Mouse (Mus musculus): ENCODE measurements around the gene Gm4952.

The Gm4952 gene

DNA sequence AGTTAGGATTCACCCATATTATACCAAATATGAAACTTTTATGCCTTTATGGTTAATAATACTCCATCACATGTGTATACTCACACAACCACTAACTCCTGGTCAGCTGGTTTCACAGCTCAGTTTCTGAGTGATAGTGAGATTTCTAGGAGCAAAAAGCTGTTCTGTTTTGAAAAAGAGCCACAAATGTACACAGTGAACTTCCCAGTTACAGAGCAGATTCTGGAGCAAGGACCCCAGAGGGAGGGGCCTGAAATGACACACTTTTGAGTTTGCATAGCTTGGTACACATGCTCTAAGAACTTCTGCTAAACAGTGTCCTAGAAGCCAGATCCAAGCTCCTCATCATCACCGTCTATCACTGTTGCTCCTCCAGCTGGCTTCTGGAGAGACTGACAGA is at the start of gene Gm4952:
TSS of gene Gm4952 (plus strand) at position 301 of the 400 bp plus-strand sequence.
- no peak for DNase-seq

DNA sequence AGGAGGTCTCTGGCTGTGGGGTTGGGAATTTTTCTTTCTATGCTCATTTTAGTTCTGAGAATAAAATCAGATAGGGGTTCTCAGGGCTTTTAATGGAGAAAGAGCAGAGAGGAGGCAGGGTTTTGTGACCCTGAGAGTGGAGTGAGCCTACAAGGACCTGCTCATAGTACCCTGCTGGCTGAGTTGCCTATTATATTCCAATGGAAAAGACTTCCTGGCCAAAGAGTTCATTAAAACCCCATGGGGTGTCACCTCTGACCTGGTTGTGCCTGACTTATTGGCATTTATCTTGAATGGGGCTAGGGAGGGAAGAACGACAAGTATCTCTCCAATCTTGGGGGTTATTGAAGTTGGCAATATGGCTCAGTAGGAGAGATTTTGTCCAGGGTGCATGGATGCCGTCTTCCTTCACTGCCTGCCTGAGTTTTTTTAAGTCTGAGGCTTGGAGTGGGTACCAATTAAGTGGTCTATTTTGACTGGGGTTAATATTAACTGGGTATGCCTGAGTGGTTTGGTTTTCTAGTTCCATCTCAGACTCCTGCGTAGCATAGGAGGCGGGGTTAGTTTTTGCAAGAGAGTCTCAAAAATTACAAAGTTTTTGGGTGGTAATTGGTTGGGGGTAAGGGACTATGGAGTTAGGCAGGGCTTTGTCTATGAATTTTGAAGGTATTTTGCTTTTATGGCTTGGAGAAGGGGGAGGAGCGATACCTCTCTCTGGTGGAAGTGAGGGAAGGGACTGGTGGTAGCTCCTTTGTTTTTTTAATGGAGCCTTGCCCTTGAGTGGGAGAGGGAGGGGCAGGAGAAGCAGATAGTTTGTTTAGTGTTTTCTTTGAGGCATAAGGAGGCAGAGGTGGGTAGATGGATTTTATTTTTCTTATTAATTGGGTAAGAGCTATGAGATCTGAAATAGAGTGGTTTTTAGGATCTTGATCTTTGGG is 49.5 kb upstream of the Gm4952 start:
- DNase-seq, result no peak

DNA sequence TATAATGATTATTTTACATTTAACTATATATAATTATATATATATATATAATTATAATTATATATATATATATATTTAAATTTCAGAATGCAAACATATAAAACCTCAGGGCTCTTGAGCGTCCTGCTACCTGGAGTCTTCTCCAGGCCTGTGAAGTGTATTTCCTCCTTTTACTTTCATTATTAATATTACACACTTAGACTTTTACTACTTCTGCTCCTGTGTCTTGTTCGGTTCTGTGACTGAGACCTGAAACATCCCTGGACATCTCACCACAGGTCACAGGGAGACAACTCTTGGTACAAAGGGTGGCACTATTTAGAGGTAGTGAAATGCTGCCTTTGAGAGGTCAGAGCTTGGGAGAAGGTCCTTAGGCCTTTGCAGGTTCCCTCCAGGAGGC is 43.5 kb upstream of the Gm4952 start:
- no peak for DNase-seq

DNA sequence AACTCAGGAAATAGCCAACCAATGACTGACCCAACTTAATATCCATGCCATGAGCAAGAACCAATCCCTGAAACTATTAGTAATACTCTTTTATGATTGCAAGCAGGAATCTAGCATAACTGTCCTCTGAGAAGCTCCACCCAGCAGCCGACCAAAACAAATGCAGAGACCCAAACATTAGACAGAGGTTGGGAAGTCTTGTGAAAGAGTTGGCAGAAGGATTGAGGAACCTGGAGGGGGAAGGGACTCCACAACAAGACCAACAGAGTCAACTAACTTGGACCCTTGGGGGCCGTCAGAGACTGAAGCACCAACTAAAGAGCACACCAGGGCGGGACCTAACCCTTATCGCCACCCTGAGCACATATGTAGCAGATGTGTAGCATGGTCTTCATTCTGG is 41.6 kb upstream of the Gm4952 start:
- DNase-seq, result no peak

- DNase-seq, result no peak
Observed at GRCm38 (mm10) chr19:12564197-12564596, 35.6 kb upstream of the Gm4952 start.

DNA sequence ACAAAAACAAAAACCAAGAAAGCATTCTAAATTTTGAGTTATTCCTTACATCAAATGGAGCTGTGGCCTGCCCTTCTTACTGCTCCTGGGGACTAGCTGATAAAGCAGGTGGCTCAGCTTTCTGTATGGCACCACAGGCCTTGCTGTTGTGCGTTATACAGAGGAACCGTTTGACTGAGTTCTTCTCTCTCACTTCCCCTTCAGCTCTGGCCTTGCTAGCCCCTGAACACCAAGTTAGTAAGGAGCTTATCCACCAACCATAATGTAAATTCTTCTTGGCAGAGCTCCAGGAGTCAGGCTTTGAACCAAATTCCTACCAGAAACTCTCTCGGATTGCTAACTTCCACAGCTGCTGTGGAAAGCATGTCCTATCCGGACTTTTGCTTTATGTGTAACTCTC is 32.8 kb upstream of the Gm4952 start:
- peak; percentile 22 for DNase-seq

GRCm38 (mm10) chr19:12570866-12571265 is 28.9 kb upstream of the Gm4952 start:
- DNase-seq, result no peak

GRCm38 (mm10) chr19:12571687-12572086 is 28.1 kb upstream of the Gm4952 start:
- DNase-seq, result no peak

GRCm38 (mm10) chr19:12572614-12573265 is 27.0 kb upstream of the Gm4952 start:
- no peak for DNase-seq

DNA sequence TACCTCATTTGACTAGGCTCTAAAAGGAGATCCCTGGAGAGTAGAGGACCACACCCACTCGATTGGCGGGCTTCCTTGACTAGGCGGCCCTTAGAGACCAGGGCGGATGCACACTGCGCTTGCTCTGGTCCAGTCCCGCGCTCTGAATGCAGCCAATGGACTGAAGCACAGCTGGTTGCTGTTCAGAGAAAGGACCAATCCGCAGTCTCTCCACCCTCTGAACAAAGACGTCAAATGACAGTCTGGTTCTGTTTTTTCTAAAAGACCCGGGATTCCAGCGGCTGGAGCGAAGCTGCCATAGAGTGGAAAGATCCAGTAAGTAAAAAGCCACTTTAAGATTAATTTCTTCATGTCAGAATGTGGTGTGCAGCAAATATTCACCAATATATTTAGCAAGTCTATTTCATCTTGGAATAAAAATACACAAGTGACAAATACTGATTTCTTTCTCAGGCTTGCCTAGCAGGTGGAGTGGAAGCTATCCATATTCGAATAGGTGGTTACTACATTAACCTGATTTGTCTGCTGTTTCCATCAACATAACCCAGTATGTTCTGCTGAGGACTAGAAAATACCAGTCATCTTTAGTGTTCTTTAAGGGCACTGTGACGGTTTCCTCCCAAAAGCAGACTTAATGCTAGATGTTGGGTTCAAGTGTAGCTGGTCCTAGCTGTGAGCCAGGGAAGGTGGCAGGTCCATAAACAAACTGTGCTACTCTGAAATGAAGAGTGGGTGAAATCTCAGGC is 26.3 kb upstream of the Gm4952 start:
- peak; percentile 93 for DNase-seq

DNA sequence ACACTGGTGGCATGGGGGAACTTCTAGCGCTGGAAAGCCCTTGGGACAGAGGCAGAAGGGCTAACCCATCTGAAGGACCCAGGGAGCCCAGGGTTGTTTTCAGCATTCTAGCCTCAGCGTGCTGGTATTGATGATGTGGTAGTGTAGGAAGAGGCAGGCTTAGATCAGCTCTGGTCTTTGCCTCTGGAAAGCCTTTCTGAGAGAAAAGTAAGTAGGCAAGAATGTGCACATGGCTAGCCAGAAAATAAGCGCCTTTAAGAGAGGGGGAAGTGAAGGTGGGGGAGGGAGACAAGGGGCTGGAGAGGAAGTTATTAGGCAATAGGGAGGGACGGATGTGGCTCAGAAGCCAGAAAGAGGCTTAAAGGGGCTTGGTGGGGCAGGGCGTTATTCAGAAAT is 25.8 kb upstream of the Gm4952 start:
- DNase-seq, result peak; percentile 45

DNA sequence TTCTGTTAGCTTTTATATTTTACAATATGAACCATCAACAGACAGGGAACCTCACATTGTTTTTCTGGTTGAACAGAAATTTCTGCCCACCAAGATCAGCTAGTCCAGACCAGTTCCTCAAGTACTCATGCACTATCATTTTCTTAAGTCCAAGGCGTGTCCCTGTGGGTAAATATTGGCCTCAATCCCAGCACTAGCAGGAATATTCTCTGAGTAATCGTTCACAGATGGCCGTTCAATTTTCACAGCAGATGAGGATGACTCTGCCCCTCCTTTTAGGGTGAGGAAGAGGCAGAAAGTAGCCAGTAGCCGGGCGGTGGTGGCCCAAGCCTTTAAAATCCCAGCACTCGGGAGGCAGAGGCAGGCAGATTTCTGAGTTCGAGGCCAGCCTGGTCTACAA is 24.7 kb upstream of the Gm4952 start:
- no peak for DNase-seq

- DNase-seq, result no peak
Observed at GRCm38 (mm10) chr19:12575514-12575913, 24.3 kb upstream of the Gm4952 start.

GRCm38 (mm10) chr19:12576639-12577038 is 23.1 kb upstream of the Gm4952 start:
- DNase-seq, result no peak

DNA sequence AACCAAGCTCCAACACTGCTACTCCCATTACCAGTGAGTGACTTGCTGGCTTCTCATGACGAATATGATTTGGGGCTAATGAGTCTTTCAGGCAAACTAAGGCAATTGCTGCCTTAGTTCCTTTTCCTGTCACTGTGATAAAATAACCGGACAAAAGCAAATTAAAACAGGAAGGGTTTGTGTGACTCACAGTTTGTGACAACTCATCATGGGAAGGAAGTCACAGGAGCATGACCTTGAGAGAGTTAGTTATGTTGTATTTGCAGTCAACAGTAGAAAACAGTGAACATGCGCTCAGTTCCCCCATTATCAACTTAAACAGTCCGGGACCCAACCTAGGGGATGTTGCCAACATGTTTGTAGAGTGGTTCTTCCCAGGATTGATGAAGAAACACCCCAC is 14.5 kb upstream of the Gm4952 start:
- no peak for DNase-seq

GRCm38 (mm10) chr19:12591908-12592307 is 7.9 kb upstream of the Gm4952 start:
- DNase-seq, result peak; percentile 85

DNA sequence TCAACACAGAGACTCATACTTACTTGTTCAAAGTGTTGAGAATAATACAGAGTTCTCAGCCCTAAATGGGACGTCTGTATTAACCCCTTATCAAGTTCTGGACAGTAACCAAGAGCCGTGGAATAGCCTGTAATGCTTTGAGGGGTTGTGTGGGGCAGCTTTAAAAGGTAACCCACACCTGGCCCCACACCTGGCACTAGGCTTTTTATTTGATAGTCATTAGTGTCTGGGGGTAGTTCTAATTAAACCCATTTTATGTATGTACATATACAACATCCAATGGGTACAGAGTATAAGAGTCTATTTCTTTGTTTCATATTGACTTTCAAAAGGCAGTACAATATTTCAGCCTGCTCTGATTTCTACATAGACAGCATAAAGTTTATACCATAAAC is 4.6 kb upstream of the Gm4952 start:
- DNase-seq, result no peak

DNA sequence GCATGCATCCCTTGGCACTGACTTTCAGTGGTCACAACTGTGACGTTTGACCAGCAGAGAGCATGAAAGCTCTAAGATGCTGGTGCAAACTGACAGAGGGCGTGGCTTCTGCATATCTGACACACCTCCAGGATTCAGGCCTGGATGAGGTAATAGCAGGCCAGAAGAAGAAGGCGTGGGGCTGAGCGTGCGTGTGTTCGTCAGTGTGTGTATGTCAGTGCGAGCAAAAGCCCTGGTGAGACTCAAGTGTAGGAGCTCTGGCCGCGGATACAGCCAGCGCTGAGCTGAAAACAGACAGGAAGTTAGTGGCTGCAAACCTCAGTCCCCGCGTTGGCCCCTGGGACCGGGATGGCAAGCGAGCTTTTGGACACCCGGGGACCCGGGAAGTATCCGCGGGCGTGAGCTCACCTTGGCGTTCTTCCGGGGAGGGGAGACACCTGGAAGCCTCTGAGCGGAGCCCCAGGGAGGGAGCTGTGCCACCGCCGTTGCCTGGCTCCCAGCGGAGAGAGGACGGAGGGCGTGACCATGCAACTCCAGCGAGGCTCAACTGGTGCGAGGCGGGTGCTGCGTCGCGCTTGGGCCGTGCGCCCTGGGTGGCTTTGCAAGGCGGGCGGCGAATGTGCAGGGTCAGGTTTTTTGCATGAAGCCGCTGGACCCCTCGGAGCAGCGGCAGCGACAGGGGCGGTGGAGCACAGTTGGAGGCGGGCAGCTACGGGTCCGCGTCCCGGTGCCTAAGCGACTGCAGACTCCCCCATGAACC is 4.1 kb upstream of the Gm4952 start:
- DNase-seq, result peak; percentile 85

- DNase-seq, result no peak
Observed at GRCm38 (mm10) chr19:12596290-12597072, 3.3 kb upstream of the Gm4952 start.

DNA sequence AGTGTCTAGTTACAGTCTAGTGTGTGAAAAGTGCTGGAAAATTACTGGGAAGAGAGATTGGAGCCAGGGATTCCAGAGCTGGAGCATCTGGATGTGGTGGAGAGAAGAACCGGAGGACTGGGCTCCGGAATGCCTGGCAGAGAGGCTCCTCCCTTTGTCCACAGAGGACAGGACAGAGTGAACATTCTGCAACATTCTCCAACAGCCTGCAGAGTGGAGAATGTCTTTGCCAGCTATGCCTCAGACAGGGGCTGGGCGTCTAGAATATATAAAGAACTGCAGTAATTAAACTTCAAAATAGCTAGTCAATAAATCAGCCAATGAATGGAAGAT is 2.7 kb upstream of the Gm4952 start:
- no peak for DNase-seq

DNA sequence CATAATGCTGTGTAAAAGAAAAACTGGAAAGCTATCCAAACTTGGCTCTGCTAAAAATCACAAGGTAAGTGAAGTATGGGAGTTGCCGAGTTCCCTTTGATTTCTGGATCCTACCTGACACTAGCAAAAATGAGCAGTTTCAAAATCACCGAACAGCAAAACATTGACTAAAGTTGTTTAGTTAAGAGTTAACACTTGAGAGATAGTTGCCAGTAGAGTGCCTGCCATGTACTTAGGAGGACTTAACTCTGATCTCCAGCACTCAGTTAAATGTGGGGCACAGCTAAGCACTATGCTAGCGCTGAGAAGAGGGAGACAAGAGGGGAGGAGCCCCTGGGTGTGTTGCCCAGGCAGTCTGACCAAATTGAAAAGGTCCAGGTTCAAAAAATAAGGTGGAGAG is 1.1 kb upstream of the Gm4952 start:
- no peak for DNase-seq
